Mouse (Mus musculus) hindbrain, embryonic 16.5 days (tissue): ENCODE measurements around the gene Abhd6. TPM values are rescaled to one million over a fixed set of nuclear protein-coding genes. Genes with fewer than 3 reads are reported as not detected.

Experiments used
- ATAC-seq: fragments of 200-750 bp; cut with Nextera tagmentation; 2 replicates; pipeline ENCODE4 v1.8.0; 2017; ENCODE audit warnings: moderate TSS enrichment, moderate library complexity
- H3K27ac ChIP-seq: fragments of 300-500 bp; sonication (generic); 2 replicates; pipeline ENCODE4 v1.5.1; 2014; ENCODE audit warnings: low read depth, mild to moderate bottlenecking, control low read depth, low read length, moderate library complexity
- H3K27me3 ChIP-seq: fragments of 300-500 bp; sonication (generic); replicated peaks from 2 replicates; pipeline ENCODE4 v1.6.1; 2014; ENCODE audit warnings: low read length; ENCODE audit not compliant: control insufficient read depth, insufficient read depth
- H3K36me3 ChIP-seq: fragments of 300-500 bp; sonication (generic); 2 replicates; pipeline ENCODE4 v1.6.1; 2014; ENCODE audit warnings: mild to moderate bottlenecking, low read length, moderate library complexity, mixed read lengths; ENCODE audit not compliant: control insufficient read depth, insufficient read depth
- H3K4me1 ChIP-seq: fragments of 300-500 bp; sonication (generic); 2 replicates; pipeline ENCODE4 v1.6.1; 2014; ENCODE audit warnings: low read depth, low read length; ENCODE audit not compliant: control insufficient read depth, insufficient read depth
- H3K4me2 ChIP-seq: fragments of 300-500 bp; sonication (generic); 2 replicates; pipeline ENCODE4 v1.6.1; 2014; ENCODE audit warnings: mild to moderate bottlenecking, low read length, control low read depth, moderate library complexity
- H3K4me3 ChIP-seq: fragments of 300-500 bp; sonication (generic); 2 replicates; pipeline ENCODE4 v1.5.1; 2014; ENCODE audit warnings: mild to moderate bottlenecking, low read length, control low read depth, moderate library complexity
- H3K9ac ChIP-seq: fragments of 300-500 bp; sonication (generic); 2 replicates; pipeline ENCODE4 v1.6.1; 2014; ENCODE audit warnings: low read depth, mild to moderate bottlenecking, control low read depth, low read length, moderate library complexity
- H3K9me3 ChIP-seq: fragments of 300-500 bp; sonication (generic); 2 replicates; pipeline ENCODE4 v1.6.1; 2014; ENCODE audit warnings: mild to moderate bottlenecking, low read length, moderate library complexity; ENCODE audit not compliant: control insufficient read depth
- WGBS: fragments of 180-500 bp; shearing (Covaris S2); extraction: QIAGEN DNeasy Blood & Tissue Kit; methylation state at CpG from one replicate; pipeline ENCODE4 v1.1.7; 2014; 5-methylcytosine and 5-hydroxymethylcytosine counted together
- polyA plus RNA-seq: library from polyadenylated mRNA; unstranded; fragments of >200 nt; fragmentation: Nextera tagmentation; extraction: Ambion mirVana; gene quantifications from 2 replicates; pipeline ENCODE4 v1.2.1, GENCODE M21; 2015

Abhd6 gene
- polyA plus RNA-seq, 1 experiment from 2014 or later, result 42.5 TPM

DNA sequence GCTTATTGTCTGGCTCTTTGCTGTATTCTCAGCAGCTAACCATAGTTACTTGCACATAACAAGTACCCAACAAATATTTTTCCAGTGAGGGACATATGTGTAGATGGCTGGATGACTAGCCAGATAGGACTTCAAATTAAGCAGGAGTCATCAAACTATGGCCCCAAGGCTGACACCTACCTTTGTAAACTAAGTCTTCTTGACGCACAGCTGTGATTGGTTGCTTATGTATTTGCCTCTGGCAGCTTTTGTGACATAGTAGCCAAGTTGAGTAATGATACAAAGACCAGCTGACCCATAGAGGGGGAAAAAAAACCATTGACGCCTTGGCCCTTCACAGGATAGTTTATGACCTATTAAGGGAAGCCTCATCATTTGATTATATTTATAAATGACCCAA is 39.4 kb downstream of the Abhd6 start:
- H3K27me3 ChIP-seq, result no peaks in the 10 kb centered on the region
- H3K9me3 ChIP-seq, result no peaks in the 10 kb centered on the region
- H3K4me2 ChIP-seq, result no peak overlapping the region
- H3K27ac ChIP-seq, result no peak overlapping the region
- H3K36me3 ChIP-seq, result peaks cover 5% of the 10 kb centered on the region; the same call in 1 of the 2 replicates
- WGBS, result 86% methylated on average over 2 of the region's 2 CpGs
- H3K9ac ChIP-seq, result no peak overlapping the region
- ATAC-seq, result no peak
- H3K4me1 ChIP-seq, result no peaks in the 10 kb centered on the region
- no peak overlapping the region for H3K4me3 ChIP-seq

DNA sequence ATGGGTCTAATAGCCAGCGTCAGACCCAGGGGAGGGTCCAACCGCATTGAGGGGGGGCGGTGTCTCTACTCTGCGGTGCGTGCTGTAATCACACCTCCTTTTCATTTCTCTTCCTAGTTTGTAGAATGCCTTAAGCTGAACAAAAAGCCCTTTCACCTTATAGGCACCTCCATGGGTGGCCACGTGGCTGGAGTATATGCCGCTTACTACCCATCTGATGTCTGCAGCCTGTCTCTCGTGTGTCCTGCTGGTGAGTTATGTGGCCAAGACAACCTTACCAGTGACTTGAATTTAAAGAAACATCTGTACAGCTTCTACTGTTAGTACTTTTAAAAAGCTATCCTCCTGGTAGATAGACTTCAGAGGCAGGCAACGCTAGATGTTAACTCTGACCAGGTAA is 39.9 kb downstream of the Abhd6 start:
- peaks cover 7% of the 10 kb centered on the region; the same call in 1 of the 2 replicates for H3K36me3 ChIP-seq
- H3K9ac ChIP-seq, result no peak overlapping the region
- H3K27ac ChIP-seq, result no peak overlapping the region
- H3K9me3 ChIP-seq, result no peaks in the 10 kb centered on the region
- no peak overlapping the region for H3K4me3 ChIP-seq
- H3K4me2 ChIP-seq, result no peak overlapping the region
- no peak for ATAC-seq
- H3K4me1 ChIP-seq, result no peaks in the 10 kb centered on the region
- WGBS, result 93% methylated on average over 9 of the region's 9 CpGs
- no peaks in the 10 kb centered on the region for H3K27me3 ChIP-seq

DNA sequence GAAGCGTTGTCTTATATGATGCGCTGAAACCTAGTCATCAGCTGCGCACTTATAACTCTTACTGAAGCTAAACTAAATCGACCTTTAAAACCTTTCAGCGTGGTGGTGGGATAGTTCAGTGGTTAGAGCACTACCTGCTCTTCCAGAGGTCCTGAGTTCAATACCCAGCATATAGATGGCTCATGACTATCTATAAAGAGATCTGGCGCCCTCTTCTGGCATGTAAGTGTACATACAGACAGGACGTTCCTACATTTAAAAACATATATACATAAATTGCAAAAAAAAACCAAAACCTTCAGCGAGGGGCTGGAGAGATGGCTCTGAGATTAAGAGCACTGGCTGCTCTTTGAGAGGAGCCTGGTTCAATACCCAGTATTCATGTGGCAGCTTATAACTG is 41.6 kb downstream of the Abhd6 start:
- 70% methylated on average over 8 of the region's 8 CpGs for WGBS
- H3K4me1 ChIP-seq, result no peaks in the 10 kb centered on the region
- no peak for ATAC-seq
- peaks cover 7% of the 10 kb centered on the region; the same call in 1 of the 2 replicates for H3K36me3 ChIP-seq
- no peaks in the 10 kb centered on the region for H3K9me3 ChIP-seq
- H3K27ac ChIP-seq, result no peak overlapping the region
- H3K27me3 ChIP-seq, result no peaks in the 10 kb centered on the region
- H3K9ac ChIP-seq, result no peak overlapping the region
- no peak overlapping the region for H3K4me3 ChIP-seq
- H3K4me2 ChIP-seq, result no peak overlapping the region

DNA sequence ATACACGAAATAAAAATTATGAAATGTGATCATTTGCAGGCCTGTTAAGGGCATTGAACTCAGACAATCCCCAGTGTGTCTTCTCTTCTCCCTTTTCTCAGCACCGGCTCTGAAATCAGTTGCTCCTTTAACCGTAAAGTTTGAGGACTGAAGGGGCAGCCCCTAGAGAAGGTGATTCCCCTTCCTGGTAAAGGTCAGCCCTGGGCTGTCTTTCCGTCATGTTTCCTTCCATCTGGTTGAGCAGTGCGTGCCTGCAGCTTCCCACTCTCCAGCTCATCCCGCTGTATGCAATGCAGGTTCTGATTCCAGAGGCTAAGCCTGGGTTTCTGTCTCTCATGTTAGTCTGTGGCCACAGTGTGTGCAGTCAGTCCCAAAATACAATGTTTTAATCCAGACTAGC is 42.1 kb downstream of the Abhd6 start:
- no peak overlapping the region for H3K27ac ChIP-seq
- H3K36me3 ChIP-seq, result peaks cover 12% of the 10 kb centered on the region
- no peaks in the 10 kb centered on the region for H3K9me3 ChIP-seq
- WGBS, result 92% methylated on average over 6 of the region's 6 CpGs
- ATAC-seq, result no peak
- no peak overlapping the region for H3K4me3 ChIP-seq
- H3K4me2 ChIP-seq, result no peak overlapping the region
- H3K27me3 ChIP-seq, result no peaks in the 10 kb centered on the region
- H3K4me1 ChIP-seq, result no peaks in the 10 kb centered on the region
- H3K9ac ChIP-seq, result no peak overlapping the region

DNA sequence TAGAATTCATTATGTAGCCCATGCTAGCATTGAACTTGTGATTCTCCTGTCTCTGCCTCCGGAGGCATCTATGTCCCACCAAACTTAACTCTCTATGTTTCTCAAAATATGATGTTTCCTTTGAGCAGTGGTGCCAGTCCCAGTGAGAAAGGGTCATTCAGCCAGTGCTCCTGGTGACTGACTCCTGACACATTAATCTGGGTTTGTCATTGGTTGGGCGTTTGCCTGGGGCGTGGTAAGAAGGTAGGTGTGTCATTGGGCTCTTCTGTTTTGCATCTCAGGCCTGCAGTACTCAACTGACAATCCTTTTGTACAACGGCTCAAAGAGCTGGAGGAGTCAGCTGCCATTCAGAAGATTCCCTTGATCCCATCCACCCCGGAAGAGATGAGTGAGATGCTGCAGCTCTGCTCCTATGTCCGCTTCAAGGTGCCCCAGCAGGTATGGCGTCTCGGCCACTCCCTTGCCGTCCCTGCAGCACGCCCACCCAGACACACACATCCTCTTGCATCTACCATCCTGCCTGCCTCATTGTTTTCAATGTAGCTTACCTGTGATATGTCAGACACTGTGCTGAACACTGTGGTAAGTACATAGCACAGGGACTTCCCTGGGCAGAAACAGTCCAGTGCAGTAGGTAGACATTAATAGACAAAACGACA is 42.6 kb downstream of the Abhd6 start:
- no peak for ATAC-seq
- Histone ChIP-seq H3K4me1 (no peaks in the 10 kb centered on the region), H3K9ac (no peak overlapping the region), H3K36me3 (peaks cover 16% of the 10 kb centered on the region), H3K4me3 (no peak overlapping the region), H3K9me3 (no peaks in the 10 kb centered on the region), H3K27ac (no peak overlapping the region), H3K27me3 (no peaks in the 10 kb centered on the region), H3K4me2 (no peak overlapping the region)
- 87% methylated on average over 11 of the region's 11 CpGs for WGBS

DNA sequence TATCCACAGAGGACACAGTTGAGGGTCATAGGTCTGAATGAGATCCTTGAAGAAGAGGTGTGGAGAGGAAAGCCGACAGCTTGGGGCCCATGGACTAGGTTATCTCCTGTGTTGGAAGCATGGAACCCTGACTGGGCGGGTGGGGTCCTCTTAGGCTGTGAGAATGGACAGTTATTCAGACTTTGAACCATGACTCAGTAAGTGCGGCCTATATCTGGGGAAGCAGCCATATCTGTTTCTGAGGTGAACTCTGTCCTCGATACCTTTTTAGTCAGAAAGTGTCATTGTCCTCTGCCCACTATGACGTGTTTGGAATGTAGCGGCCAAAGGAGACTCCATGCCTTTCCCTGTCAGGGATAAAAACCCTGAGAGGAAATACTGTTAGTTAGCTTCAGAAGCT is 44.1 kb downstream of the Abhd6 start:
- Histone ChIP-seq H3K36me3 (peaks cover 19% of the 10 kb centered on the region), H3K27ac (no peak overlapping the region), H3K4me2 (no peak overlapping the region), H3K4me3 (no peak overlapping the region), H3K9me3 (no peaks in the 10 kb centered on the region), H3K27me3 (no peaks in the 10 kb centered on the region), H3K9ac (no peak overlapping the region), H3K4me1 (no peaks in the 10 kb centered on the region)
- ATAC-seq, result no peak
- WGBS, result 95% methylated on average over 6 of the region's 6 CpGs

DNA sequence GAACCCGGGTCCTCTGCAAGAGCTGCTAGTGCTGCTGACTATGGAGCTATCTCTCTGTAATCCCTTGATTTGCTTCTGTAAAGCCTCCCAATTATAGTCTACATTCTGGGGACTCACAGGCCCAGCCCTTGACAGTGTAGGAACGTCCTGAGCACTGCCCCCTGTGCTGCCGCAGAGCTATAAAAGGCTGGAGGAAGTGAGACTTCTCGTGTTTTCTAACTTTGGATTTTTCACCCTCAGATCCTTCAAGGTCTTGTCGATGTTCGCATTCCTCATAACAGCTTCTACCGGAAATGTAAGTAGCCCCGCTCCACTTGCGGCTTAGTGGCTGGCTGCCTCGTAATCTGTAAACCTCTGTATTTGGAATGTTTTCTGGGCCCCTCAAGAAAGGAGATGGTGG is 46.6 kb downstream of the Abhd6 start:
- Histone ChIP-seq H3K4me3 (no peak overlapping the region), H3K4me1 (no peaks in the 10 kb centered on the region), H3K36me3 (peaks cover 19% of the 10 kb centered on the region), H3K9ac (no peak overlapping the region), H3K9me3 (no peaks in the 10 kb centered on the region), H3K27me3 (no peaks in the 10 kb centered on the region), H3K4me2 (no peak overlapping the region), H3K27ac (no peak overlapping the region)
- no peak for ATAC-seq
- 92% methylated on average over 10 of the region's 10 CpGs for WGBS

DNA sequence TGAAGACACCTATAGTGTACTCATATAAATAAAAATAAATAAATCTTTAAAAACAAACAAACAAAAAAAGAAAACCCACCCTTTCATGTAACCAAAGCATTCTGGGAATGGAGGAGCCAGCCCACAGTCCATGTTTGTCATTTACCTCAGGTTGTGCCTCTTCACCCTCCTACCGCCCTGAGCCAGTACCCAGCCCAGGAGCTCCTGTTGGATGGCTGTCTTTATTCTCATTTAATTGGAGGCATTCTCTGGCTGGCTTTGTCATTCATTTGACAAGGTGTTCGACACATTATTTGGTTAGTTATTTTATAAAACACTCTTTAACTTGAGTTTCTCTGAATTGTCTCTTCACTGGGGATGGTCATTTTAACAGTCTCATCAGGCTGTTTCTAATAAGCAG is 49.2 kb downstream of the Abhd6 start:
- no peaks in the 10 kb centered on the region for H3K27me3 ChIP-seq
- no peaks in the 10 kb centered on the region for H3K4me1 ChIP-seq
- H3K36me3 ChIP-seq, result peaks cover 16% of the 10 kb centered on the region
- ATAC-seq, result no peak
- H3K27ac ChIP-seq, result no peak overlapping the region
- no peak overlapping the region for H3K9ac ChIP-seq
- WGBS, result 88% methylated on average over 2 of the region's 2 CpGs
- H3K9me3 ChIP-seq, result no peaks in the 10 kb centered on the region
- H3K4me3 ChIP-seq, result no peak overlapping the region
- H3K4me2 ChIP-seq, result no peak overlapping the region

DNA sequence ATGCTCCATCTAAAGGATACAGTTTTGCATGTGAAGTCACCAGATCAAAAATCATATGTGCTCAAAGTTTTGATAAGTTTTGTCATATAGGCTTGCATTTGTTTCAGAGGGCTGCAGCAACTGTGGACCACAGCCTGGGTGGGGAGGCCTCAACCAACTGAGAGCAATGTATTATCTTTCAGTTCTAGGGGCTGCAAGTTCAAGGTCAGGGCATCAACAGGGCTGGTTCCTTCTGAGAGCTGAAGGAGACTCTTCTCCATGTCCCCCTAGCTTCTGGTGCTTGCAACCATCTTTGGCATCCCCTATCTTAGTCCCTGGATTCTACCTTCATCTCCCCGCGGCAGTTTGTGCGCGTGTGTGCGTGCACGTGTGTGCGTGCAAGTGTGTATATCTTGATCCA is 50.0 kb downstream of the Abhd6 start:
- H3K9me3 ChIP-seq, result no peaks in the 10 kb centered on the region
- H3K4me3 ChIP-seq, result no peak overlapping the region
- ATAC-seq, result no peak
- peaks cover 12% of the 10 kb centered on the region for H3K36me3 ChIP-seq
- H3K27ac ChIP-seq, result no peak overlapping the region
- no peaks in the 10 kb centered on the region for H3K27me3 ChIP-seq
- 97% methylated on average over 7 of the region's 7 CpGs for WGBS
- H3K4me2 ChIP-seq, result no peak overlapping the region
- H3K9ac ChIP-seq, result no peak overlapping the region
- H3K4me1 ChIP-seq, result no peaks in the 10 kb centered on the region
